Mouse (Mus musculus) MEL (cell line): ENCODE results near the gene Pde6b.

Experiments
- CHD2 ChIP-seq: IDR thresholded peaks from 2 replicates; pipeline ENCODE4 v1.6.1; 2011; ENCODE audit warnings: low read length, improper control_type of control experiment
- CTCF ChIP-seq, 3 experiments: IDR thresholded peaks in 2 of 3; conservative IDR thresholded peaks in 1 of 3; 2 replicates each; pipeline ENCODE4 v1.5.1; 2011 to 2012; ENCODE audit warnings: low read length in 3 of 3, low read depth in 2 of 3, mild to moderate bottlenecking in 2 of 3, improper control_type of control experiment in 1 of 3, inconsistent platforms in 1 of 3, mixed read lengths in 1 of 3, moderate library complexity in 1 of 3; ENCODE audit not compliant: control insufficient read depth in 1 of 3, insufficient read depth in 1 of 3, poor library complexity in 1 of 3, severe bottlenecking in 1 of 3
- EP300 ChIP-seq, 2 experiments: IDR thresholded peaks; 2 replicates each; pipeline ENCODE4 v1.6.1; 2011; ENCODE audit warnings: improper control_type of control experiment in 2 of 2, low read length in 2 of 2, low read depth in 1 of 2, mild to moderate bottlenecking in 1 of 2
- MAX ChIP-seq: IDR thresholded peaks from 2 replicates; pipeline ENCODE4 v1.6.1; 2011; ENCODE audit warnings: low read length, improper control_type of control experiment
- SIN3A ChIP-seq: IDR thresholded peaks from 2 replicates; pipeline ENCODE4 v1.6.1; 2012; ENCODE audit warnings: low read length, improper control_type of control experiment, inconsistent platforms

DNA sequence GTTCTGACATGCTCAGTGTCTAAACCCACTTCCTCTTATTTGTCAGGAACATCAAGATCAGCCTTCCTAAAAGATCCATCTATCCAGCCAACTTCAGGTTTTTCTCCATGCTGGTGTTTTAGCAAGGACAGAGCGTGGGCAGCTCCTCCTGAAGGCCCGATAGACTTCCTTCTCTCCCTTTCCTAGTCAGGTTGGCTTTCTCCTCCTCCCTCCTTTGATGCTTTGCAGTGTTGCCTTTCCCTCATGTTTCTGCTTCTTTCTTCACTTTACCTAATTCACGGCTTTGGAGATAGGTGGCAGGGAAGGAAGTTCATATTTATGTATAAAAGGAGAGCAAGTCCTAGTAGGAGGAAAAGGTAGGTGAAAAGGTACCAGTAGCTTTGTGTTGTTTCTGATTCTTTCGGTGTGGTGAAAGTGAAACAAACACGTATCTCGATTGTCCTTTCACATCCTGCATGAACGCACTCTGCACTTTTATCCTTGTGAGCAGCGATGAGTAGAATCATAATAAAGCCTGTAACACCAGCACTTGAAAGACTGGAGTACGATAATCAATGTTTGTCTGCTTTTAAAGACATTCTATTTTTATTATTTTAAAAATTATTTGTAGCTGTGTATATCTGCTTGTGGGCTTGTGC, 38.6 kb upstream of the Pde6b start:
- TF ChIP-seq EP300 (IDR thresholded peaks at IDR 0.05; ENCODE audit: low read depth in 1 of 2, low read length in 2 of 2) (no peak), SIN3A (no peak), CHD2 (no peak), CTCF (IDR thresholded peaks at IDR 0.05 in 2 of 3, conservative IDR thresholded peaks at IDR 0.05 in 1 of 3; ENCODE audit: control insufficient read depth in 1 of 3, insufficient read depth in 1 of 3, low read depth in 2 of 3, low read length in 3 of 3, poor library complexity in 1 of 3, severe bottlenecking in 1 of 3) (no peak), MAX (no peak)
